Mouse (Mus musculus) limb, embryonic 12.5 days (tissue): ENCODE results near the gene Parp16. TPM values are rescaled to one million over a fixed set of nuclear protein-coding genes. Genes with fewer than 3 reads are reported as not detected.

Experiments used
- polyA plus RNA-seq: library from polyadenylated mRNA; unstranded; fragments of >200 nt; fragmentation: Nextera tagmentation; extraction: Ambion mirVana; gene quantifications from 2 replicates; pipeline ENCODE4 v1.2.1, GENCODE M21; 2016

The Parp16 gene
- polyA plus RNA-seq, 1 experiment from 2014 or later, result 8.2 TPM

Other genes with a start within 250 kb of the Parp16 start
- gene Slc24a1, start 243.7 kb upstream of the Parp16 start, polyA plus RNA-seq, result 0.08 and 0.09 TPM in 2 replicates
- gene Ints14, start 234.4 kb upstream of the Parp16 start, polyA plus RNA-seq, result 60.2 and 65.5 TPM in 2 replicates
- gene Hacd3, start 173.7 kb upstream of the Parp16 start, polyA plus RNA-seq, result 103 and 104 TPM in 2 replicates
- 44.7 and 50.1 TPM in 2 replicates for gene Dpp8, start 162.9 kb upstream of the Parp16 start, polyA plus RNA-seq
- gene Igdcc4, start 93.9 kb upstream of the Parp16 start, polyA plus RNA-seq, result 15.7 and 18.2 TPM in 2 replicates
- gene Igdcc3, start 54.2 kb upstream of the Parp16 start, polyA plus RNA-seq, result 6.2 and 6.4 TPM in 2 replicates
- gene Cilp, start 69.8 kb downstream of the Parp16 start, polyA plus RNA-seq, result 0.54 and 0.63 TPM in 2 replicates
- gene Clpx, start 98.9 kb downstream of the Parp16 start, polyA plus RNA-seq, result 60.0 and 60.8 TPM in 2 replicates
- gene Pdcd7, start 150.8 kb downstream of the Parp16 start, polyA plus RNA-seq, result 17.0 and 18.3 TPM in 2 replicates
- gene Ubap1l, start 165.7 kb downstream of the Parp16 start, polyA plus RNA-seq, result 0.15 and 0.44 TPM in 2 replicates
- 1.3 and 1.7 TPM in 2 replicates for gene Kbtbd13, start 196.3 kb downstream of the Parp16 start, polyA plus RNA-seq
- 9.4 and 10.4 TPM in 2 replicates for gene Rasl12, start 203.2 kb downstream of the Parp16 start, polyA plus RNA-seq
- not detected in 2 replicates for gene Slc51b, start 227.6 kb downstream of the Parp16 start, polyA plus RNA-seq
- 25.4 and 28.2 TPM in 2 replicates for gene Mtfmt, start 240.4 kb downstream of the Parp16 start, polyA plus RNA-seq